Mouse (Mus musculus) heart, postnatal 36 days (tissue): ENCODE data around the gene H2-T22. TPM values are rescaled to one million over a fixed set of nuclear protein-coding genes. Genes with fewer than 3 reads are reported as not detected.
"Not testable (repeated sequence)": the region's sequence is repeated elsewhere in the genome, so short reads cannot be mapped to it uniquely, and the experiment has no call there.

Source experiments
- DNase-seq, 2 experiments: peaks; one replicate each; pipeline ENCODE4 v3.0.0; 2021 to 2022
- intact Hi-C: fragments of 180-260 bp; cut with DNase I; formaldehyde crosslinking; loops from one replicate; pipeline ENCODE4 v1.15.1; 2025
- total RNA-seq, 2 experiments: library from RNA; stranded (reverse); gene quantifications; 2 replicates each; pipeline ENCODE4 v1.2.3; 2021

Gene H2-T22
- total RNA-seq, 2 experiments from 2014 or later, result 9.5 to 10.0 TPM

GRCm38 (mm10) chr17:36030703-36031582, 11.6 kb downstream of the H2-T22 start:
- peak in 1 of 2 experiments; percentile 24 for DNase-seq
- intact Hi-C loops, result loop anchor here (10.0 kb wide), 1 partner anchor 96 kb away; no protein-coding TSS in a partner anchor

GRCm38 (mm10) chr17:36030046-36030702, 12.4 kb downstream of the H2-T22 start:
- intact Hi-C loops, result loop anchor here (10.0 kb wide), 1 partner anchor 95 kb away; no protein-coding TSS in a partner anchor
- peak in 1 of 2 experiments; percentile 21 for DNase-seq

- no peak for DNase-seq
- intact Hi-C loops, result no loop called here
These were observed 13.5 kb downstream of the H2-T22 start for GRCm38 (mm10) chr17:36028879-36029619.

GRCm38 (mm10) chr17:36027663-36028062, 14.9 kb downstream of the H2-T22 start:
- DNase-seq, result no peak
- intact Hi-C loops, result no loop called here

GRCm38 (mm10) chr17:36025901-36026300, 16.6 kb downstream of the H2-T22 start:
- intact Hi-C loops, result no loop called here
- DNase-seq, result no peak

- DNase-seq, result no peak
- intact Hi-C loops, result no loop called here
These were observed 17.4 kb downstream of the H2-T22 start for GRCm38 (mm10) chr17:36025197-36025596.

- peak; percentile 39 to 54 for DNase-seq
- intact Hi-C loops, result no loop called here
These were observed 18.6 kb downstream of the H2-T22 start for GRCm38 (mm10) chr17:36023710-36024654.

- intact Hi-C loops, result no loop called here
- DNase-seq, result no peak
These were observed 19.6 kb downstream of the H2-T22 start for GRCm38 (mm10) chr17:36022922-36023321.

GRCm38 (mm10) chr17:36022098-36022497, 20.4 kb downstream of the H2-T22 start:
- intact Hi-C loops, result no loop called here
- DNase-seq, result no peak

- no peak for DNase-seq
- intact Hi-C loops, result no loop called here
These were observed 21.2 kb downstream of the H2-T22 start for GRCm38 (mm10) chr17:36021309-36021708.

GRCm38 (mm10) chr17:36020191-36021073, 22.1 kb downstream of the H2-T22 start, which contains the start of gene H2-T24:
H2-T24 (minus strand) TSS chr17:36020560.
- DNase-seq, result peak; percentile 70 to 82
- intact Hi-C loops, result loop anchor here (1.0 kb wide), 2 partner anchors 12 to 23 kb away; partner anchors contain the start of gene H2-T23

GRCm38 (mm10) chr17:36019519-36019918, 23.0 kb downstream of the H2-T22 start:
- intact Hi-C loops, result no loop called here
- no peak for DNase-seq

- intact Hi-C loops, result no loop called here
- DNase-seq, result peak in 1 of 2 experiments; percentile 43
These were observed 23.6 kb downstream of the H2-T22 start for GRCm38 (mm10) chr17:36018979-36019378.

- DNase-seq, result no peak
These were observed 25.5 kb downstream of the H2-T22 start for GRCm38 (mm10) chr17:36017046-36017445.

GRCm38 (mm10) chr17:36014977-36015376, 27.6 kb downstream of the H2-T22 start:
- intact Hi-C loops, result no loop called here
- no peak for DNase-seq

More at GRCm38 (mm10) chr17:36017046-36017445, 25.5 kb downstream of the H2-T22 start:
- intact Hi-C loops, result no loop called here

GRCm38 (mm10) chr17:36004409-36004808, 38.1 kb downstream of the H2-T22 start:
- DNase-seq, intact Hi-C loops: not testable (repeated sequence)

GRCm38 (mm10) chr17:36003331-36003730, 39.2 kb downstream of the H2-T22 start:
- no peak for DNase-seq
- intact Hi-C loops, result no loop called here

- intact Hi-C loops, result no loop called here
- no peak for DNase-seq
These were observed 40.6 kb downstream of the H2-T22 start for GRCm38 (mm10) chr17:36001966-36002365.
